Mouse (Mus musculus): ENCODE measurements around the gene Olfr551. TPM values are rescaled to one million over a fixed set of nuclear protein-coding genes. Genes with fewer than 3 reads are reported as not detected.

The Olfr551 gene
- polyA plus RNA-seq, 1 experiment from 2014 or later = not detected

DNA sequence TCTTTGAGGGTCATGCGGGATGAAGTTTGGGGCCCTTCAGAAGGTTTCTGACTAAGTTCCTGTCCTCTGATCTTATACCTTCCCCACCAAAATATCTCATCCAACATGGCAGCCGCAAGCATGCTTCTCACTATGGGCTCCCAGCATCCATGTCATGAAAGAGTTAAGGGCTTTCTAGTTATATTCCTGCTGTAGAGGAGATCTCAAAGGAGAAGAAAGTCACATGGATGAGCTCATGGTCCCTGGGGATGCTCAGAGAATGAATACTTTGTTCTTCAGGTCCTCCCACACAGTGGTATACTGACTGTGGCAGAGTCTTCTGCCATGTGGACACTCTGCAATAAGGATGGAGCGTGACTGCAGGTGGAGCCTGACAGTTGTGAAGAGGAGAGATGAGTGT, 42.1 kb downstream of the Olfr551 start, which contains the start of gene Olfr549:
TSS of gene Olfr549 (plus strand) at position 301 of the 400 bp plus-strand sequence.
- H3K27ac ChIP-seq (ENCODE audit: low read depth) = no peak within 1 kb of the TSS
- DNase-seq (no peak), ATAC-seq (no peak)
- WGBS (ENCODE audit: insufficient replicate concordance) = 73% methylated on average over 3 of the region's 3 CpGs
- H3K4me3 ChIP-seq (ENCODE audit: low read depth, low read length) = no peak within 1 kb of the TSS
- H3K9me3 ChIP-seq (ENCODE audit: low read length) = no peaks in the 10 kb centered on the region
- no peaks in the 10 kb centered on the region for H3K4me1 ChIP-seq (ENCODE audit: insufficient read depth)
- no peak within 1 kb of the TSS for H3K9ac ChIP-seq (replicated peaks)
- no peak for TF ChIP-seq CTCF (IDR thresholded peaks at IDR 0.05; ENCODE audit: low read depth)
- no peak for TF ChIP-seq EP300 (IDR thresholded peaks at IDR 0.05; ENCODE audit: low read depth)
- H3K4me2 ChIP-seq (ENCODE audit: low read depth, low read length) = no peak within 1 kb of the TSS
- no peaks in the 10 kb centered on the region for H3K36me3 ChIP-seq (replicated peaks; ENCODE audit: insufficient read depth, low read length)
- H3K27me3 ChIP-seq (ENCODE audit: insufficient read depth, low read length) = no peaks in the 10 kb centered on the region

DNA sequence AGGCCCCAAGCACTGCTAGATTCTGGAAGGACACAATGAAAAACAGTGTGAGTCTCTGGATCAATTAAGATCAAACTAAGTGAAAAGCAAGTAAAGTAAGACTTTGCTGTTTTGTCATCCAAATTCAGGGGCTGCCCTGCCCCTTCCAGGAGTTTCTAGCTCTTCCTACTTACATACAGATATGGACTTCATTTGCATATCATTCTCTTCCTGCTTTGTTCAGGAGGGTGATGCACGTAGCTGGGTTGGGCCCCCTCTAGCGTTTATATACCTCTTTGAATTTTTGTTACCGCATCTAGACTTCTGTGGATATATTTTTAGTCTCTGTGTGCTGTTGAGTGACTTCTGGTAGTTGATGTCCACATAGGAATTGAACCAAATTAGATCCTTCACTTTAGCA, 50.4 kb downstream of the Olfr551 start:
- no peaks in the 10 kb centered on the region for H3K36me3 ChIP-seq (replicated peaks; ENCODE audit: insufficient read depth, low read length)
- ATAC-seq (no peak), DNase-seq (no peak)
- no peak overlapping the region for H3K4me2 ChIP-seq (ENCODE audit: low read depth, low read length)
- H3K27me3 ChIP-seq (ENCODE audit: insufficient read depth, low read length) = no peaks in the 10 kb centered on the region
- no peak overlapping the region for H3K4me3 ChIP-seq (ENCODE audit: low read depth, low read length)
- no peaks in the 10 kb centered on the region for H3K4me1 ChIP-seq (ENCODE audit: insufficient read depth)
- 49% methylated on average over 3 of the region's 3 CpGs for WGBS (ENCODE audit: insufficient replicate concordance)
- H3K9me3 ChIP-seq (ENCODE audit: low read length) = no peaks in the 10 kb centered on the region
- no peak overlapping the region for H3K9ac ChIP-seq (replicated peaks)
- TF ChIP-seq EP300 (IDR thresholded peaks at IDR 0.05; ENCODE audit: low read depth) (no peak), CTCF (IDR thresholded peaks at IDR 0.05; ENCODE audit: low read depth) (no peak)
- H3K27ac ChIP-seq (ENCODE audit: low read depth) = no peak overlapping the region

DNA sequence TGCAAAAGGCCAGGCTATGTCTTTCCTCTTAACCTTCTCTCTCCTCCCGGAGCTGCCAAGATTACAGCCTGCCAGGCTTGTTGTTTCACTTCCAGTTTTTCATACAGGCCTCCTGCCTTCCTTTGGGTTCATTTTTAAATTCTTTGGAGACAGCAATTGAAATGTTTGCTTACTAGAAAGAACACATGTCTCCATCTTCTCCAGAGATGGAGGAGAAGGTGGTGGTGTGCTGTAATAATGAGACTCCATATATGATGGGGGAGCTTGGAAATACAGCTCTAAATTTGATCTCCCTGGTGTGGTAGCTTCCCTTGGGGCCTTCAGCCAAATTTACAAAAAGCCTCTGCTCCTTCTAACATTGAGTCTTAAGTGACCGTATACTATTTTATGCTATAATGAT, 51.1 kb downstream of the Olfr551 start, which contains the start of gene Olfr548-ps1:
TSS of gene Olfr548-ps1 (plus strand) at position 301 of the 400 bp plus-strand sequence.
- no peaks in the 10 kb centered on the region for H3K27me3 ChIP-seq (ENCODE audit: insufficient read depth, low read length)
- 67% methylated on average over 2 of the region's 2 CpGs for WGBS (ENCODE audit: insufficient replicate concordance)

DNA sequence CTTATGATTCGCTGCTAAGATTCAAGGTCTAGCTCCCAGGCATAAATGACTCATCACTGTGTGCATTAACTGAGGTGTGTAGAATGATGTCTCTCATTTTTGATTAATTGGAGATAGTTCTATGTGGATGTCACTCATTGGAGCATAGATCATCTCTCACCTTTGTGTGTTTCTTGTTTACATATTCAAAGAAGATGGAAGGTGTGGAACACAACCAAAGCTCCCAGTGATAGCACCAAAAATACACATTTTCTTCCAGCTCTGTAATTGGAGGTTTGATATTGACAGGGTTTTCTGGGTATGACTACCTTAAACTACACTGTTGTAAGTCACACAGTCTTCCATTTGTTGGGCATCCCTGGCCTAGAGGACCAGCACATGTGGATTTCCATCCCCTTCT, 57.2 kb downstream of the Olfr551 start, which contains the start of gene Olfr547:
TSS of gene Olfr547 (plus strand) at position 301 of the 400 bp plus-strand sequence.
- no peak within 1 kb of the TSS for H3K4me3 ChIP-seq (ENCODE audit: low read depth, low read length)
- ATAC-seq (no peak), DNase-seq (no peak)
- WGBS (ENCODE audit: insufficient replicate concordance) = 74% methylated on average over 1 of the region's 1 CpGs
- H3K4me2 ChIP-seq (ENCODE audit: low read depth, low read length) = no peak within 1 kb of the TSS
- H3K27me3 ChIP-seq (ENCODE audit: insufficient read depth, low read length) = no peaks in the 10 kb centered on the region
- H3K9ac ChIP-seq (replicated peaks) = no peak within 1 kb of the TSS
- TF ChIP-seq EP300 (IDR thresholded peaks at IDR 0.05; ENCODE audit: low read depth) (no peak), CTCF (IDR thresholded peaks at IDR 0.05; ENCODE audit: low read depth) (no peak)
- no peaks in the 10 kb centered on the region for H3K4me1 ChIP-seq (ENCODE audit: insufficient read depth)
- no peaks in the 10 kb centered on the region for H3K9me3 ChIP-seq (ENCODE audit: low read length)
- no peaks in the 10 kb centered on the region for H3K36me3 ChIP-seq (replicated peaks; ENCODE audit: insufficient read depth, low read length)
- no peak within 1 kb of the TSS for H3K27ac ChIP-seq (ENCODE audit: low read depth)

More for the DNA sequence above, 51.1 kb downstream of the Olfr551 start, which contains the start of gene Olfr548-ps1:
- no peak for TF ChIP-seq CTCF (IDR thresholded peaks at IDR 0.05; ENCODE audit: low read depth)
- no peak for TF ChIP-seq EP300 (IDR thresholded peaks at IDR 0.05; ENCODE audit: low read depth)
- Histone ChIP-seq H3K4me3 (ENCODE audit: low read depth, low read length) (no peak within 1 kb of the TSS), H3K4me2 (ENCODE audit: low read depth, low read length) (no peak within 1 kb of the TSS), H3K36me3 (replicated peaks; ENCODE audit: insufficient read depth, low read length) (no peaks in the 10 kb centered on the region), H3K4me1 (ENCODE audit: insufficient read depth) (no peaks in the 10 kb centered on the region), H3K27ac (ENCODE audit: low read depth) (no peak within 1 kb of the TSS), H3K9me3 (ENCODE audit: low read length) (no peaks in the 10 kb centered on the region), H3K9ac (replicated peaks) (no peak within 1 kb of the TSS)
- no peak for ATAC-seq
- no peak for DNase-seq

Other genes with a start within 250 kb of the Olfr551 start
- 55.9 and 66.4 TPM in 2 replicates for gene Rrm1, start 150.2 kb downstream of the Olfr551 start, polyA plus RNA-seq (2015; fragmentation: Nextera tagmentation; extraction: Ambion mirVana)
- gene Olfr543, start 110.2 kb downstream of the Olfr551 start, polyA plus RNA-seq (2015; fragmentation: Nextera tagmentation; extraction: Ambion mirVana) = 0.12 and 0.19 TPM in 2 replicates
- 0.04 and 0.06 TPM in 2 replicates for gene Olfr544, start 103.6 kb downstream of the Olfr551 start, polyA plus RNA-seq (2015; fragmentation: Nextera tagmentation; extraction: Ambion mirVana)
- not detected in 2 replicates for gene Olfr545, start 92.3 kb downstream of the Olfr551 start, polyA plus RNA-seq (2015; fragmentation: Nextera tagmentation; extraction: Ambion mirVana)
- gene Olfr547, start 57.1 kb downstream of the Olfr551 start, polyA plus RNA-seq (2015; fragmentation: Nextera tagmentation; extraction: Ambion mirVana) = not detected in 2 replicates
- not detected in 2 replicates for gene Olfr548-ps1, start 51.0 kb downstream of the Olfr551 start, polyA plus RNA-seq (2015; fragmentation: Nextera tagmentation; extraction: Ambion mirVana)
- not detected in 2 replicates for gene Olfr549, start 42.0 kb downstream of the Olfr551 start, polyA plus RNA-seq (2015; fragmentation: Nextera tagmentation; extraction: Ambion mirVana)
- 0.42 and 0.64 TPM in 2 replicates for gene Trim21, start 26.4 kb downstream of the Olfr551 start, polyA plus RNA-seq (2015; fragmentation: Nextera tagmentation; extraction: Ambion mirVana)
- gene Olfr550, start 20.4 kb downstream of the Olfr551 start, polyA plus RNA-seq (2015; fragmentation: Nextera tagmentation; extraction: Ambion mirVana) = not detected in 2 replicates
- gene Olfr552, start 5.9 kb upstream of the Olfr551 start, polyA plus RNA-seq (2015; fragmentation: Nextera tagmentation; extraction: Ambion mirVana) = not detected in 2 replicates
- gene Olfr553, start 26.3 kb upstream of the Olfr551 start, polyA plus RNA-seq (2015; fragmentation: Nextera tagmentation; extraction: Ambion mirVana) = not detected in 2 replicates
- gene Olfr554, start 46.5 kb upstream of the Olfr551 start, polyA plus RNA-seq (2015; fragmentation: Nextera tagmentation; extraction: Ambion mirVana) = not detected in 2 replicates
- not detected in 2 replicates for gene Olfr555, start 66.9 kb upstream of the Olfr551 start, polyA plus RNA-seq (2015; fragmentation: Nextera tagmentation; extraction: Ambion mirVana)
- gene Olfr556, start 73.0 kb upstream of the Olfr551 start, polyA plus RNA-seq (2015; fragmentation: Nextera tagmentation; extraction: Ambion mirVana) = not detected in 2 replicates
- gene Trim68, start 95.4 kb upstream of the Olfr551 start, polyA plus RNA-seq (2015; fragmentation: Nextera tagmentation; extraction: Ambion mirVana) = 1.4 and 1.7 TPM in 2 replicates
- gene Olfr557, start 104.0 kb upstream of the Olfr551 start, polyA plus RNA-seq (2015; fragmentation: Nextera tagmentation; extraction: Ambion mirVana) = not detected in 2 replicates
- 0.04 TPM in 1 of 2 replicates, not detected in the other for gene Olfr558, start 110.3 kb upstream of the Olfr551 start, polyA plus RNA-seq (2015; fragmentation: Nextera tagmentation; extraction: Ambion mirVana)
- gene Olfr33, start 127.2 kb upstream of the Olfr551 start, polyA plus RNA-seq (2015; fragmentation: Nextera tagmentation; extraction: Ambion mirVana) = not detected in 2 replicates
- not detected in 2 replicates for gene Olfr559, start 135.6 kb upstream of the Olfr551 start, polyA plus RNA-seq (2015; fragmentation: Nextera tagmentation; extraction: Ambion mirVana)
- not detected in 2 replicates for gene Olfr560, start 167.5 kb upstream of the Olfr551 start, polyA plus RNA-seq (2015; fragmentation: Nextera tagmentation; extraction: Ambion mirVana)
- 0.04 TPM in 1 of 2 replicates, not detected in the other for gene Olfr78, start 167.6 kb upstream of the Olfr551 start, polyA plus RNA-seq (2015; fragmentation: Nextera tagmentation; extraction: Ambion mirVana)
- not detected in 2 replicates for gene Olfr561, start 179.3 kb upstream of the Olfr551 start, polyA plus RNA-seq (2015; fragmentation: Nextera tagmentation; extraction: Ambion mirVana)
- not detected in 2 replicates for gene Olfr564, start 211.6 kb upstream of the Olfr551 start, polyA plus RNA-seq (2015; fragmentation: Nextera tagmentation; extraction: Ambion mirVana)

Data from liver, postnatal 0 days (tissue).